Mouse (Mus musculus) MEL (cell line): ENCODE measurements around the gene Wtip.
A peak's percentile ranks its signal among the peaks of the same experiment; 100 is the strongest.

Source experiments
- CTCF ChIP-seq, 3 experiments: IDR thresholded peaks in 2 of 3; conservative IDR thresholded peaks in 1 of 3; 2 replicates each; pipeline ENCODE4 v1.5.1; 2011 to 2012; ENCODE audit warnings: low read length in 3 of 3, low read depth in 2 of 3, mild to moderate bottlenecking in 2 of 3, improper control_type of control experiment in 1 of 3, inconsistent platforms in 1 of 3, mixed read lengths in 1 of 3, moderate library complexity in 1 of 3; ENCODE audit not compliant: control insufficient read depth in 1 of 3, insufficient read depth in 1 of 3, poor library complexity in 1 of 3, severe bottlenecking in 1 of 3
- HCFC1 ChIP-seq: IDR thresholded peaks from 2 replicates; pipeline ENCODE4 v1.6.1; 2012; ENCODE audit warnings: low read depth, mild to moderate bottlenecking, inconsistent platforms, low read length, improper control_type of control experiment, moderate library complexity
- POLR2A ChIP-seq, 2 experiments: IDR thresholded peaks; 2 replicates each; pipeline ENCODE4 v1.6.1; 2011 to 2012; ENCODE audit warnings: low read length in 2 of 2, mild to moderate bottlenecking in 2 of 2, control low read depth in 1 of 2, improper control_type of control experiment in 1 of 2, low read depth in 1 of 2, moderate library complexity in 1 of 2; ENCODE audit not compliant: control insufficient read depth in 1 of 2, insufficient read depth in 1 of 2, poor library complexity in 1 of 2

DNA sequence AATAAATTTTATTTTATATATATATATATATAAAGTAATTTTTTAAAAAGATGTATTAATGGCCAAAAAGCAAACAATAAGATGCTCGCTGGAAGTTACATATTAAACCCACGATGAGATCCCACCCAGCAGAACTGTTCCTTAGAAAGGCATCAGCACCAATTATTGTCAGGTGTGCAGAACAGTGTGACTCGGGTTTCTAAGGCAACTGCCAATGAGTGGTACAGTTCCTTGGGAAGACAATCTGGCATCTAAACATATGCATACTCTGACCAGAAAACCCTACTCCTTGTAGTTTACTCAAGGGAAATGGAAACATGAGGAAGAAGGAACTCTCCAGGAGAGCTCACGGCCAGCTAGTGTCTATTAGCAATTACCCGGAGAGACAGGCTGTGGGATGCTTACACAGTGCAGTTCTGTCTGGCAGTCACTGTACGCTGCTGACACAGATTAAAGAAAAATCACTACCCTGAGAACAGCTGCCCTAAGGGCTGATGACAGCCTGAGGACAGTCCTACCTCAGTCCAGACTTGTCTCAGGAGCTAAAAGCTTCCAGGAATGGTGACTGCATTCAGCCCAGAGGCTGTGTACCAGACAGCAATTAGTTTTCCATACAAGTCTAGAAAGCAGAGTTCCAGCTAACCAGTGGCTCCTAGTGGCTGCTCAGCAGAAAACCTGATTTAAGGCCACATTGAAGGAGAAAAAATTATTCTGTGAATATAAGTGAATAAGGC is 9.9 kb downstream of the Wtip start:
- TF ChIP-seq CTCF (IDR thresholded peaks at IDR 0.05 in 2 of 3, conservative IDR thresholded peaks at IDR 0.05 in 1 of 3; ENCODE audit: control insufficient read depth in 1 of 3, insufficient read depth in 1 of 3, low read depth in 2 of 3, low read length in 3 of 3, poor library complexity in 1 of 3, severe bottlenecking in 1 of 3) (peak in 1 of 3 experiments; percentile 34; a peak in 2 of 6 replicates), HCFC1 (no peak), POLR2A (IDR thresholded peaks at IDR 0.05; ENCODE audit: control insufficient read depth in 1 of 2, insufficient read depth in 1 of 2, low read depth in 1 of 2, low read length in 2 of 2, poor library complexity in 1 of 2) (no peak)
